Mouse (Mus musculus): Measurements from ENCODE around the gene Odf3. TPM values are rescaled to one million over a fixed set of nuclear protein-coding genes. Genes with fewer than 3 reads are reported as not detected.
A peak's percentile ranks its signal among the peaks of the same experiment; 100 is the strongest.

Gene Odf3
- total and polyA plus RNA-seq, 3 experiments, result not detected

- in situ Hi-C loops (cut with MboI; ENCODE audit: low pct_ligation_motif_present, low pct_unique_long_range_greater_than_20kb, low sequenced_read_pairs), result no loop called here
- peaks cover 72% of the 10 kb centered on the region for H3K27me3 ChIP-seq (replicated peaks)
Observed at GRCm38 (mm10) chr7:140810496-140810895, 37.1 kb upstream of the Odf3 start.

GRCm38 (mm10) chr7:140811714-140812113, 35.9 kb upstream of the Odf3 start:
- no peak overlapping the region for H3K4me3 ChIP-seq (replicated peaks in 1 of 3; ENCODE audit: low read depth in 2 of 3, low read length in 2 of 3, poor library complexity in 1 of 3)
- no peak overlapping the region for H3K9ac ChIP-seq (ENCODE audit: insufficient read depth, low read depth)
- no peak overlapping the region for H3K4me2 ChIP-seq (ENCODE audit: insufficient read depth, low read depth, poor library complexity, severe bottlenecking)
- no peak for DNase-seq (ENCODE audit: extremely low read depth)
- dilution Hi-C loops (cut with MboI; ENCODE audit: extremely low pct_ligation_motif_present, extremely low pct_unique_long_range_greater_than_20kb, low sequenced_read_pairs) (no loop called here), in situ Hi-C loops (cut with MboI; ENCODE audit: low pct_ligation_motif_present, low pct_unique_long_range_greater_than_20kb, low sequenced_read_pairs) (no loop called here)
- H3K36me3 ChIP-seq (replicated peaks in 1 of 2; ENCODE audit: control insufficient read depth in 1 of 2, insufficient read depth in 1 of 2, low read length in 1 of 2), result no peaks in the 10 kb centered on the region
- H3K27me3 ChIP-seq (replicated peaks), result peaks cover 70% of the 10 kb centered on the region
- no peak overlapping the region for H3K27ac ChIP-seq (ENCODE audit: insufficient read depth, low read depth)
- TF ChIP-seq JUND (conservative IDR thresholded peaks at IDR 0.05; ENCODE audit: low read depth, low read length) (no peak), EP300 (IDR thresholded peaks at IDR 0.05; ENCODE audit: low read length) (no peak), USF2 (conservative IDR thresholded peaks at IDR 0.05; ENCODE audit: low read depth, low read length) (no peak), ZNF384 (IDR thresholded peaks at IDR 0.05; ENCODE audit: low read depth, low read length) (no peak), CTCF (conservative IDR thresholded peaks at IDR 0.05 in 1 of 2, IDR thresholded peaks at IDR 0.05 in 1 of 2; ENCODE audit: low read depth in 2 of 2, low read length in 2 of 2) (no peak), CHD2 (IDR thresholded peaks at IDR 0.05; ENCODE audit: low read length) (no peak), MAZ (IDR thresholded peaks at IDR 0.05; ENCODE audit: low read depth, low read length) (no peak)
- no peaks in the 10 kb centered on the region for H3K79me2 ChIP-seq (replicated peaks; ENCODE audit: control insufficient read depth, extremely low read depth, insufficient read depth, poor library complexity, severe bottlenecking)
- H3K4me1 ChIP-seq (ENCODE audit: control insufficient read depth in 1 of 2, insufficient read depth in 2 of 2), result no peaks in the 10 kb centered on the region
- H3K9me3 ChIP-seq (replicated peaks; ENCODE audit: low read length), result peaks cover 3% of the 10 kb centered on the region

More at GRCm38 (mm10) chr7:140810496-140810895, 37.1 kb upstream of the Odf3 start:
- dilution Hi-C loops (cut with MboI; ENCODE audit: extremely low pct_ligation_motif_present, extremely low pct_unique_long_range_greater_than_20kb, low sequenced_read_pairs), result no loop called here
- Histone ChIP-seq H3K4me3 (replicated peaks in 1 of 3; ENCODE audit: low read depth in 2 of 3, low read length in 2 of 3, poor library complexity in 1 of 3) (no peak overlapping the region), H3K4me2 (ENCODE audit: insufficient read depth, low read depth, poor library complexity, severe bottlenecking) (no peak overlapping the region), H3K27ac (ENCODE audit: insufficient read depth, low read depth) (no peak overlapping the region), H3K4me1 (ENCODE audit: control insufficient read depth in 1 of 2, insufficient read depth in 2 of 2) (no peaks in the 10 kb centered on the region), H3K79me2 (replicated peaks; ENCODE audit: control insufficient read depth, extremely low read depth, insufficient read depth, poor library complexity, severe bottlenecking) (no peaks in the 10 kb centered on the region), H3K9ac (ENCODE audit: insufficient read depth, low read depth) (no peak overlapping the region), H3K9me3 (replicated peaks; ENCODE audit: low read length) (peaks cover 3% of the 10 kb centered on the region), H3K36me3 (replicated peaks in 1 of 2; ENCODE audit: control insufficient read depth in 1 of 2, insufficient read depth in 1 of 2, low read length in 1 of 2) (no peaks in the 10 kb centered on the region)
- DNase-seq (ENCODE audit: extremely low read depth), result peak; percentile 12
- TF ChIP-seq JUN (IDR thresholded peaks at IDR 0.05; ENCODE audit: insufficient read depth, low read depth, low read length), result no peak
- TF ChIP-seq SMC3 (IDR thresholded peaks at IDR 0.05; ENCODE audit: low read depth, low read length), result peak; percentile 18; the same call in 1 of the 2 replicates
- peak; percentile 2 for TF ChIP-seq RAD21 (IDR thresholded peaks at IDR 0.05; ENCODE audit: low read depth, low read length)
- no peak for TF ChIP-seq ELF1 (IDR thresholded peaks at IDR 0.05; ENCODE audit: low read depth, low read length)
- no peak for TF ChIP-seq CHD1 (IDR thresholded peaks at IDR 0.05; ENCODE audit: low read depth, low read length)
- peak in 1 of 2 experiments; percentile 45; a peak in 2 of 4 replicates for TF ChIP-seq CTCF (conservative IDR thresholded peaks at IDR 0.05 in 1 of 2, IDR thresholded peaks at IDR 0.05 in 1 of 2; ENCODE audit: low read depth in 2 of 2, low read length in 2 of 2)

DNA sequence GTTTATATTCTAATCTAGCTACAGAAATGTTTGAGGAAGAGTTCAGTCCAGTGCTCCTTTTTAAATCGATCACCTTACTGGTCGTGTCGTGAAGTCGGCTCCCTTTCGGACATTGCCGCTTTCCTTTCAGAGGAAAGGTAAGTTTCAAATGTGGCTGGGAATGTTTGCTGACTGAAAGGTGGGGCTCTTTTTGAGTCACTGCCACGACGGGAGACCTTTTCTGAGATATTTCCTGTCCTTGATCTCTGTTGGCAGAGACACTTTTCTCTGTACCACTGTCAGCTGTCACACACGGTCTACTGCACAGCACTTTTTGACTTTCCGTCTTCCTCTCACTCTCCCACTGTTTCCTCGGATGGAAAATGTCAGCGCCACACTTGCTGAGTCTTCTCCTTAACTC, 34.8 kb upstream of the Odf3 start:
- no peak overlapping the region for H3K27ac ChIP-seq (ENCODE audit: insufficient read depth, low read depth)
- no peaks in the 10 kb centered on the region for H3K4me1 ChIP-seq (ENCODE audit: control insufficient read depth in 1 of 2, insufficient read depth in 2 of 2)
- no peaks in the 10 kb centered on the region for H3K36me3 ChIP-seq (replicated peaks in 1 of 2; ENCODE audit: control insufficient read depth in 1 of 2, insufficient read depth in 1 of 2, low read length in 1 of 2)
- no peak for DNase-seq (ENCODE audit: extremely low read depth)
- H3K27me3 ChIP-seq (replicated peaks), result peaks cover 70% of the 10 kb centered on the region
- H3K9ac ChIP-seq (ENCODE audit: insufficient read depth, low read depth), result no peak overlapping the region
- peak overlapping the region; percentile 57 for H3K4me2 ChIP-seq (ENCODE audit: insufficient read depth, low read depth, poor library complexity, severe bottlenecking)
- peaks cover 3% of the 10 kb centered on the region for H3K9me3 ChIP-seq (replicated peaks; ENCODE audit: low read length)
- H3K4me3 ChIP-seq (replicated peaks in 1 of 3; ENCODE audit: low read depth in 2 of 3, low read length in 2 of 3, poor library complexity in 1 of 3), result no peak overlapping the region
- dilution Hi-C loops (cut with MboI; ENCODE audit: extremely low pct_ligation_motif_present, extremely low pct_unique_long_range_greater_than_20kb, low sequenced_read_pairs) (no loop called here), in situ Hi-C loops (cut with MboI; ENCODE audit: low pct_ligation_motif_present, low pct_unique_long_range_greater_than_20kb, low sequenced_read_pairs) (no loop called here)
- TF ChIP-seq RCOR1 (conservative IDR thresholded peaks at IDR 0.05; ENCODE audit: low read depth, low read length), result no peak
- no peak for TF ChIP-seq SMC3 (IDR thresholded peaks at IDR 0.05; ENCODE audit: low read depth, low read length)
- TF ChIP-seq JUN (IDR thresholded peaks at IDR 0.05; ENCODE audit: insufficient read depth, low read depth, low read length), result peak; percentile 41; the same call in 1 of the 2 replicates
- TF ChIP-seq IRF4 (IDR thresholded peaks at IDR 0.05; ENCODE audit: low read depth, low read length), result peak; percentile 76
- TF ChIP-seq POLR2AphosphoS2 (IDR thresholded peaks at IDR 0.05; ENCODE audit: low read depth, low read length), result no peak
- TF ChIP-seq JUND (conservative IDR thresholded peaks at IDR 0.05; ENCODE audit: low read depth, low read length), result peak; percentile 35; the same call in 1 of the 2 replicates
- 0 out of 2 replicates have a peak, but pooled peaks have one; percentile 15 for TF ChIP-seq ETS1 (conservative IDR thresholded peaks at IDR 0.05; ENCODE audit: low read depth, low read length)
- TF ChIP-seq BHLHE40 (IDR thresholded peaks at IDR 0.05; ENCODE audit: low read depth, low read length), result peak; percentile 14; the same call in 1 of the 2 replicates
- TF ChIP-seq EP300 (IDR thresholded peaks at IDR 0.05; ENCODE audit: low read length), result peak; percentile 76
- H3K79me2 ChIP-seq (replicated peaks; ENCODE audit: control insufficient read depth, extremely low read depth, insufficient read depth, poor library complexity, severe bottlenecking), result no peaks in the 10 kb centered on the region
